Mouse (Mus musculus): ENCODE results near the gene Skint11. TPM values are rescaled to one million over a fixed set of nuclear protein-coding genes. Genes with fewer than 3 reads are reported as not detected.

Gene Skint11
- polyA plus RNA-seq (2017; shearing (Covaris generic)): not detected

DNA sequence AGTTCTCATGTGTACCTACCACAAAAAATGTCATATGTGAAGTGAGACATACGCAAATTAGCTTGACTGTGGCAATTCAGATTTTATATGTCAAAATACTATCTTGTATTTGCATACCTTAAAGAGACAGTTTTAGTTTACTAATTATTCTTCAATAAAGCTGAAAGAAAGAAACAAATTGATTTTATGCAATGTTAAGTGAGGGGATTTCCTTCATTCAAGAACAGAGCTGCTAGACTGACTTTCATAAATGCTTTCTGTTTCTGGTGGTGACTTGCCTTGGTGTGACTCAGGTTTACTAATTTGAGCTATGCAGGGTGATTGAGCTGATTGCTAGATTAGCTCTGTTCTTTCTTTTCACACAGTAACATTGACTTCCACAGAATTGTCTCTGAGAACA is at the start of gene Skint11:
Skint11 (plus strand) TSS at position 301 of the 400 bp plus-strand sequence.

Other genes starting within 250 kb of the Skint11 start
- gene Skint5, start 163.9 kb upstream of the Skint11 start, polyA plus RNA-seq (2017; shearing (Covaris generic)): not detected
- not detected for gene Trabd2b, start 243.3 kb downstream of the Skint11 start, polyA plus RNA-seq (2017; shearing (Covaris generic))

All from CD4-positive, CD25-positive, alpha-beta regulatory T cell, adult 9 weeks (primary cell).